7 mouse cellular contexts compared by ENCODE assay signal in genomic region chr3:146768921-146769320, GRCm38 (mm10). TPM values are rescaled to one million over a fixed set of nuclear protein-coding genes. Genes with fewer than 3 reads are reported as not detected.
DNase-seq lines count a peak whose midpoint lies in the region.

No protein-coding gene starts in this region.

- intact Hi-C loops in left cerebral cortex, postnatal 10 days (cut with DNase I): loop anchor here (5.0 kb wide), 2 partner anchors 147 to 207 kb away; no protein-coding TSS in a partner anchor

- peak; percentile 45 to 48 for DNase-seq in left cerebral cortex, adult 18-20 months (ENCODE audit: low spot score in 2 of 2)
- no peak for DNase-seq in left cerebral cortex, postnatal 10 days (ENCODE audit: extremely low spot score in 1 of 2, low spot score in 2 of 2)
- DNase-seq in cerebellum, adult 9-11 months: peak; percentile 79
- DNase-seq in layer of hippocampus, postnatal 14 days (ENCODE audit: low spot score in 2 of 2): peak; percentile 9 to 22
- DNase-seq in telencephalon, adult 2 months (ENCODE audit: low read depth, low spot score): peak; percentile 77
- no peak for DNase-seq in spleen, adult 12 weeks (ENCODE audit: low spot score)
- DNase-seq in testis, postnatal 14 days (ENCODE audit: low spot score): no peak

RNA-seq across cellular contexts. Expression of gene Prkacb, which starts 43.9 kb away (rescaled TPM):
- total RNA-seq in left cerebral cortex, adult 18-20 months (2021): 100 to 1,000 TPM; 453 to 516 TPM
- 100 to 1,000 TPM; 488 to 489 TPM for total RNA-seq in left cerebral cortex, postnatal 10 days (2021)
- total RNA-seq in layer of hippocampus, postnatal 14 days (2021): 100 to 1,000 TPM; 214 to 231 TPM

Comparison
In these comparisons a context has a peak if more than half of its experiments do, and no peak if none do; other contexts are left out.
1. DNase-seq: peak in left cerebral cortex, adult 18-20 months (2 of 2), cerebellum, adult 9-11 months (single experiment), layer of hippocampus, postnatal 14 days (2 of 2) and telencephalon, adult 2 months (single experiment); none in left cerebral cortex, postnatal 10 days (0 of 2), spleen, adult 12 weeks (single experiment) and testis, postnatal 14 days (single experiment).